Mouse (Mus musculus): ENCODE measurements at regions not wholly inside any gene's neighbourhood (a gene's known extent, or its start where the extent isn't known, plus 50 kb on each side); places are given as distances from the start of the nearest gene placed in this dataset. TPM values are rescaled to one million over a fixed set of nuclear protein-coding genes. Genes with fewer than 3 reads are reported as not detected.

Small RNA genes in the stretch of these regions (microRNA-seq; reads per million reads assigned to microRNA genes)
- not detected for gene Gm27525
